Mouse (Mus musculus): Measurements from ENCODE around the gene Bscl2. TPM values are rescaled to one million over a fixed set of nuclear protein-coding genes. Genes with fewer than 3 reads are reported as not detected.
"Not testable (repeated sequence)": the region's sequence is repeated elsewhere in the genome, so short reads cannot be mapped to it uniquely, and the experiment has no call there.

The Bscl2 gene
- total RNA-seq, 2 experiments from 2014 or later, result 16.8 to 19.5 TPM

GRCm38 (mm10) chr19:8871267-8872186 lies 34.3 kb downstream of the Bscl2 start, which contains the start of gene Ubxn1:
Gene Ubxn1, plus strand, starts transcription at chr19:8871496.
- peak; percentile 93 for DNase-seq

GRCm38 (mm10) chr19:8872266-8872840 lies 35.1 kb downstream of the Bscl2 start:
- no peak for DNase-seq

- no peak for DNase-seq
These were observed 37.8 kb downstream of the Bscl2 start for GRCm38 (mm10) chr19:8875031-8875430.

- DNase-seq, result peak; percentile 84
These were observed 43.2 kb downstream of the Bscl2 start, which contains the start of gene Uqcc3 for GRCm38 (mm10) chr19:8880311-8881033. Gene Uqcc3, minus strand, starts transcription at chr19:8880923.

GRCm38 (mm10) chr19:8881034-8881392 lies 43.7 kb downstream of the Bscl2 start:
- no peak for DNase-seq

- DNase-seq, result no peak
These were observed 46.3 kb downstream of the Bscl2 start, which contains the start of the genes Lbhd1 and Gm49403 for GRCm38 (mm10) chr19:8883616-8884015. Gene Lbhd1, plus strand, starts transcription at chr19:8883732. Gene Gm49403, plus strand, starts transcription at chr19:8883930.

- no peak for DNase-seq
These were observed 49.8 kb downstream of the Bscl2 start for GRCm38 (mm10) chr19:8886916-8887584.

- DNase-seq, result no peak
These were observed 50.6 kb downstream of the Bscl2 start for GRCm38 (mm10) chr19:8887585-8888463.

GRCm38 (mm10) chr19:8888511-8889385 lies 51.5 kb downstream of the Bscl2 start, which contains the start of the genes 1810009A15Rik and Gm49416:
Gene 1810009A15Rik, plus strand, starts transcription at chr19:8888853.
Gene Gm49416, plus strand, starts transcription at chr19:8888926.
- peak; percentile 91 for DNase-seq

- peak; percentile 80 for DNase-seq
These were observed 55.8 kb downstream of the Bscl2 start, which contains the start of gene Ints5 for GRCm38 (mm10) chr19:8892829-8893766. Gene Ints5, plus strand, starts transcription at chr19:8893005.

- no peak for DNase-seq
These were observed 58.2 kb downstream of the Bscl2 start for GRCm38 (mm10) chr19:8895397-8895960.

- not testable (repeated sequence) for DNase-seq
These were observed 59.0 kb downstream of the Bscl2 start for GRCm38 (mm10) chr19:8896231-8896630.

GRCm38 (mm10) chr19:8897211-8897864 lies 60.1 kb downstream of the Bscl2 start:
- DNase-seq, result peak; percentile 58

GRCm38 (mm10) chr19:8897865-8898495 lies 60.7 kb downstream of the Bscl2 start, which contains the start of gene Ganab:
Gene Ganab, plus strand, starts transcription at chr19:8898071.
- peak; percentile 91 for DNase-seq

All from gastrocnemius, postnatal 10 days (tissue).